10 mouse cellular contexts compared by ENCODE assay signal in genomic region chr1:74507780-74508179, GRCm38 (mm10). TPM values are rescaled to one million over a fixed set of nuclear protein-coding genes. Genes with fewer than 3 reads are reported as not detected.
DNase-seq lines count a peak whose midpoint lies in the region; ATAC-seq and TF ChIP-seq lines count a peak whose summit lies in the region.
"Had no signal": no experiment of that assay in that cellular context is flagged by ENCODE, and none has a peak within 500 bp of the region (broad histone marks: within the 10 kb centered on the region; RNA-seq: fewer than 3 reads in every experiment).

No protein-coding gene starts in this region.

- no peak for TF ChIP-seq EP300 in MEL (IDR thresholded peaks at IDR 0.05; ENCODE audit: low read depth in 1 of 2, low read length in 2 of 2)

- H3K79me2 ChIP-seq in MEL (ENCODE audit: control insufficient read depth, insufficient read depth, low read length, poor library complexity): peaks cover 65% of the 10 kb centered on the region

- no peaks in the 10 kb centered on the region for H3K27me3 ChIP-seq in hindbrain, embryonic 10.5 days (ENCODE audit: insufficient read depth, poor library complexity, severe bottlenecking)
- H3K27me3 ChIP-seq in hindbrain, embryonic 11.5 days (ENCODE audit: control insufficient read depth, insufficient read depth, low read length): no peaks in the 10 kb centered on the region
- no peaks in the 10 kb centered on the region for H3K27me3 ChIP-seq in MEL (ENCODE audit: control insufficient read depth in 1 of 2, insufficient read depth in 2 of 2, low read length in 2 of 2)
- H3K27me3 ChIP-seq in hindbrain, postnatal 0 days (ENCODE audit: insufficient read depth, low read length): no peaks in the 10 kb centered on the region
- H3K27me3 ChIP-seq in midbrain, embryonic 15.5 days (replicated peaks): no peaks in the 10 kb centered on the region

- ATAC-seq in hindbrain, embryonic 11.5 days (ENCODE audit: low FRiP score): no peak
- ATAC-seq in hindbrain, postnatal 0 days: no peak
- ATAC-seq in midbrain, embryonic 15.5 days (replicated peaks): no peak
- ATAC-seq in inflammation-experienced regulatory T-cells, adult 6 months: no peak

- peaks cover 52% of the 10 kb centered on the region for H3K36me3 ChIP-seq in hindbrain, embryonic 10.5 days
- H3K36me3 ChIP-seq in hindbrain, embryonic 11.5 days (ENCODE audit: control insufficient read depth, insufficient read depth, low read length): no peaks in the 10 kb centered on the region
- H3K36me3 ChIP-seq in MEL (ENCODE audit: control insufficient read depth in 1 of 2, insufficient read depth in 2 of 2, low read length in 2 of 2): peaks cover 9 to 47% of the 10 kb centered on the region in 2 experiments
- H3K36me3 ChIP-seq in hindbrain, postnatal 0 days (ENCODE audit: insufficient read depth, low read length): no peaks in the 10 kb centered on the region
- 0 out of 2 replicates have a peak, but pooled peaks cover 3% of the 10 kb centered on the region for H3K36me3 ChIP-seq in midbrain, embryonic 15.5 days (replicated peaks)

- peaks cover 32% of the 10 kb centered on the region for H3K4me1 ChIP-seq in hindbrain, embryonic 10.5 days (replicated peaks)
- 0 out of 2 replicates have a peak, but pooled peaks cover 3% of the 10 kb centered on the region for H3K4me1 ChIP-seq in hindbrain, embryonic 11.5 days (replicated peaks; ENCODE audit: control insufficient read depth, insufficient read depth, low read length)
- peaks cover 3 to 10% of the 10 kb centered on the region in 2 experiments; a peak in 3 of 4 replicates for H3K4me1 ChIP-seq in MEL (ENCODE audit: control insufficient read depth in 1 of 2, insufficient read depth in 2 of 2, low read length in 2 of 2)
- H3K4me1 ChIP-seq in hindbrain, postnatal 0 days (ENCODE audit: insufficient read depth, low read length): peaks cover 24% of the 10 kb centered on the region
- peaks cover 37% of the 10 kb centered on the region for H3K4me1 ChIP-seq in midbrain, embryonic 15.5 days

- TF ChIP-seq POLR2A in MEL (IDR thresholded peaks at IDR 0.05; ENCODE audit: control insufficient read depth in 1 of 2, insufficient read depth in 1 of 2, low read depth in 1 of 2, low read length in 2 of 2, poor library complexity in 1 of 2): no peak

- WGBS in hindbrain, embryonic 10.5 days: 96% methylated on average over 2 of the region's 2 CpGs
- WGBS in hindbrain, embryonic 11.5 days: 95% methylated on average over 2 of the region's 2 CpGs
- 98% methylated on average over 2 of the region's 2 CpGs for WGBS in hindbrain, postnatal 0 days
- 95% methylated on average over 2 of the region's 2 CpGs for WGBS in midbrain, embryonic 15.5 days

- no peak for DNase-seq in hindbrain, embryonic 10.5 days (ENCODE audit: low spot score)
- DNase-seq in hindbrain, embryonic 11.5 days (ENCODE audit: low spot score): no peak
- peak; percentile 26 for DNase-seq in MEL (ENCODE audit: low read depth, low spot score)
- DNase-seq in hindbrain, postnatal 0 days (ENCODE audit: low spot score): no peak
- DNase-seq in cerebellum, adult 11-12 months: no peak
- no peak for DNase-seq in layer of hippocampus, postnatal 36 days
- DNase-seq: cerebellum, postnatal 14 days had no signal

- TF ChIP-seq CTCF in MEL (IDR thresholded peaks at IDR 0.05 in 2 of 3, conservative IDR thresholded peaks at IDR 0.05 in 1 of 3; ENCODE audit: control insufficient read depth in 1 of 3, insufficient read depth in 1 of 3, low read depth in 2 of 3, low read length in 3 of 3, poor library complexity in 1 of 3, severe bottlenecking in 1 of 3): no peak
- no peak for TF ChIP-seq CTCF in hindbrain, postnatal 0 days (IDR thresholded peaks at IDR 0.05; ENCODE audit: low read depth)

- H3K4me3 ChIP-seq in hindbrain, embryonic 10.5 days: peak overlapping the region; percentile 73
- H3K4me3 ChIP-seq in hindbrain, embryonic 11.5 days (ENCODE audit: low read depth, low read length): no peak overlapping the region; the same call in 1 of the 2 replicates
- H3K4me3 ChIP-seq in MEL (ENCODE audit: control insufficient read depth in 1 of 2, insufficient read depth in 1 of 2, low read depth in 2 of 2, low read length in 2 of 2): peak overlapping the region; percentile 10 to 31; a peak in 2 of 4 replicates
- H3K4me3 ChIP-seq in hindbrain, postnatal 0 days (ENCODE audit: low read length): no peak overlapping the region
- H3K4me3 ChIP-seq in midbrain, embryonic 15.5 days: no peak overlapping the region; the same call in 1 of the 2 replicates

- no peak overlapping the region for H3K9ac ChIP-seq in hindbrain, embryonic 11.5 days (ENCODE audit: low read depth, low read length)
- H3K9ac ChIP-seq in MEL (ENCODE audit: control insufficient read depth, low read depth, low read length, poor library complexity, severe bottlenecking): peak overlapping the region; percentile 99
- no peak overlapping the region for H3K9ac ChIP-seq in hindbrain, postnatal 0 days (replicated peaks; ENCODE audit: low read length)
- H3K9ac ChIP-seq in midbrain, embryonic 15.5 days: no peak overlapping the region

- no peak overlapping the region for H3K27ac ChIP-seq in hindbrain, embryonic 10.5 days
- H3K27ac ChIP-seq in hindbrain, embryonic 11.5 days (ENCODE audit: low read depth, low read length): no peak overlapping the region
- no peak overlapping the region for H3K27ac ChIP-seq in MEL (ENCODE audit: control insufficient read depth, low read depth, low read length)
- H3K27ac ChIP-seq in hindbrain, postnatal 0 days: no peak overlapping the region
- no peak overlapping the region for H3K27ac ChIP-seq in midbrain, embryonic 15.5 days

- no peak for TF ChIP-seq RAD21 in MEL (IDR thresholded peaks at IDR 0.05; ENCODE audit: low read depth, low read length)

- H3K9me3 ChIP-seq in hindbrain, embryonic 10.5 days: no peaks in the 10 kb centered on the region
- H3K9me3 ChIP-seq in hindbrain, embryonic 11.5 days (ENCODE audit: control insufficient read depth, low read length): no peaks in the 10 kb centered on the region
- H3K9me3 ChIP-seq in MEL (replicated peaks; ENCODE audit: insufficient read depth, low read length): no peaks in the 10 kb centered on the region
- no peaks in the 10 kb centered on the region for H3K9me3 ChIP-seq in hindbrain, postnatal 0 days (ENCODE audit: low read length)
- no peaks in the 10 kb centered on the region for H3K9me3 ChIP-seq in midbrain, embryonic 15.5 days

- no peak overlapping the region; the same call in 1 of the 2 replicates for H3K4me2 ChIP-seq in hindbrain, embryonic 11.5 days (replicated peaks; ENCODE audit: low read depth, low read length)
- peak overlapping the region; percentile 87 for H3K4me2 ChIP-seq in hindbrain, postnatal 0 days (ENCODE audit: low read depth, low read length)
- H3K4me2 ChIP-seq in midbrain, embryonic 15.5 days: peak overlapping the region; percentile 88; the same call in 1 of the 2 replicates

TF ChIP-seq in MEL, 35 proteins besides CTCF, POLR2A, EP300 and RAD21:
- TF ChIP-seq MYC (IDR thresholded peaks at IDR 0.05; ENCODE audit: low read depth, low read length) (no peak), POLR2AphosphoS2 (IDR thresholded peaks at IDR 0.05; ENCODE audit: low read length) (peak; percentile 8; the same call in 1 of the 2 replicates)

RNA-seq across cellular contexts. Expression of gene Cnot9, which starts 1.9 kb away (rescaled TPM):
- 84.6 and 100 TPM in 2 replicates for polyA plus RNA-seq in hindbrain, embryonic 10.5 days (2016; fragmentation: Nextera tagmentation; extraction: Ambion mirVana)
- polyA plus RNA-seq in hindbrain, embryonic 11.5 days (2014; fragmentation: Nextera tagmentation; extraction: Ambion mirVana): 88.0 and 91.7 TPM in 2 replicates
- 62.7 and 65.1 TPM in 2 replicates for total RNA-seq in MEL (2012; rRNA removed)
- 10 to 100 TPM in 1 of 2 experiments, not detected in 1; 85.0 TPM for polyA plus RNA-seq in MEL (2012; ENCODE audit: insufficient read depth in 1 of 2, insufficient read length in 2 of 2, low read depth in 1 of 2, low replicate concordance in 2 of 2, missing spikeins in 1 of 2)
- 30.3 and 36.7 TPM in 2 replicates for total RNA-seq in hindbrain, postnatal 0 days (2014; rRNA removed)
- polyA plus RNA-seq in hindbrain, postnatal 0 days (2015; fragmentation: Nextera tagmentation; extraction: Ambion mirVana): 45.4 and 46.0 TPM in 2 replicates
- 47.6 and 50.4 TPM in 2 replicates for polyA plus RNA-seq in midbrain, embryonic 15.5 days (2015; fragmentation: Nextera tagmentation; extraction: Ambion mirVana)
- 10 to 100 TPM; 39.4 to 72.2 (median 52.6) TPM for polyA plus RNA-seq in inflammation-experienced regulatory T-cells, adult 6 months (2017; shearing (Covaris generic))
- 10 to 100 TPM; 26.9 to 29.1 TPM for total RNA-seq in layer of hippocampus, postnatal 36 days (2021)

RNA-seq across cellular contexts. Expression of gene Plcd4, which starts 34.9 kb away (rescaled TPM):
- polyA plus RNA-seq in hindbrain, embryonic 10.5 days (2016; fragmentation: Nextera tagmentation; extraction: Ambion mirVana): 1.1 and 1.3 TPM in 2 replicates
- 0.49 and 1.0 TPM in 2 replicates for polyA plus RNA-seq in hindbrain, embryonic 11.5 days (2014; fragmentation: Nextera tagmentation; extraction: Ambion mirVana)
- total RNA-seq in MEL (2012; rRNA removed): 0.13 and 0.15 TPM in 2 replicates
- under 1 TPM in 1 of 2 experiments, not detected in 1; 0.77 TPM for polyA plus RNA-seq in MEL (2012; ENCODE audit: insufficient read depth in 1 of 2, insufficient read length in 2 of 2, low read depth in 1 of 2, low replicate concordance in 2 of 2, missing spikeins in 1 of 2)
- total RNA-seq in hindbrain, postnatal 0 days (2014; rRNA removed): 11.0 and 11.5 TPM in 2 replicates
- 8.7 and 11.4 TPM in 2 replicates for polyA plus RNA-seq in hindbrain, postnatal 0 days (2015; fragmentation: Nextera tagmentation; extraction: Ambion mirVana)
- 5.7 and 5.9 TPM in 2 replicates for polyA plus RNA-seq in midbrain, embryonic 15.5 days (2015; fragmentation: Nextera tagmentation; extraction: Ambion mirVana)
- polyA plus RNA-seq in inflammation-experienced regulatory T-cells, adult 6 months (2017; shearing (Covaris generic)): 1 to 10 TPM; 1.1 to 5.6 (median 2.5) TPM
- 10 to 100 TPM; 20.4 to 22.8 TPM for total RNA-seq in layer of hippocampus, postnatal 36 days (2021)
- total RNA-seq: hematopoietic stem cell, adult 5-6 weeks had no signal

RNA-seq across cellular contexts. Expression of gene Usp37, which starts 36.3 kb away (rescaled TPM):
- polyA plus RNA-seq in hindbrain, embryonic 10.5 days (2016; fragmentation: Nextera tagmentation; extraction: Ambion mirVana): 34.0 and 45.5 TPM in 2 replicates
- 42.3 and 45.8 TPM in 2 replicates for polyA plus RNA-seq in hindbrain, embryonic 11.5 days (2014; fragmentation: Nextera tagmentation; extraction: Ambion mirVana)
- 24.0 and 27.7 TPM in 2 replicates for total RNA-seq in MEL (2012; rRNA removed)
- polyA plus RNA-seq in MEL (2012; ENCODE audit: insufficient read depth in 1 of 2, insufficient read length in 2 of 2, low read depth in 1 of 2, low replicate concordance in 2 of 2, missing spikeins in 1 of 2): 10 to 100 TPM; 17.8 to 77.6 TPM
- 13.0 and 25.3 TPM in 2 replicates for total RNA-seq in hindbrain, postnatal 0 days (2014; rRNA removed)
- polyA plus RNA-seq in hindbrain, postnatal 0 days (2015; fragmentation: Nextera tagmentation; extraction: Ambion mirVana): 17.4 and 21.3 TPM in 2 replicates
- polyA plus RNA-seq in midbrain, embryonic 15.5 days (2015; fragmentation: Nextera tagmentation; extraction: Ambion mirVana): 27.4 and 29.3 TPM in 2 replicates
- 10 to 100 TPM; 29.2 to 30.1 (median 29.4) TPM for polyA plus RNA-seq in inflammation-experienced regulatory T-cells, adult 6 months (2017; shearing (Covaris generic))
- 10 to 100 TPM; 26.3 to 27.9 TPM for total RNA-seq in layer of hippocampus, postnatal 36 days (2021)

Comparison
In these comparisons a context has a peak if more than half of its experiments do, and no peak if none do; other contexts are left out.
1. H3K4me3 ChIP-seq: peak in hindbrain, embryonic 10.5 days (single experiment) and MEL (2 of 2); none in hindbrain, embryonic 11.5 days (single experiment), hindbrain, postnatal 0 days (single experiment) and midbrain, embryonic 15.5 days (single experiment).